Mouse (Mus musculus) layer of hippocampus, adult 6 months (tissue): ENCODE data around the gene Wdr72. TPM values are rescaled to one million over a fixed set of nuclear protein-coding genes. Genes with fewer than 3 reads are reported as not detected.

Source experiments
- long read RNA-seq, 2 experiments: library from polyadenylated mRNA; unstranded; transcript quantifications; one replicate each; pipeline ENCODE4 v2.0.0; 2019 to 2020
- polyA plus RNA-seq: library from polyadenylated mRNA; unstranded; fragments of <200 nt; fragmentation: Nextera tagmentation; gene quantifications from 2 replicates; pipeline ENCODE4 v1.2.3, GENCODE M21; 2021

Gene Wdr72
- polyA plus RNA-seq = 0.93 TPM in 1 of 2 replicates, not detected in the other
- long read RNA-seq, experiment 1 = 0 reads
- long read RNA-seq, experiment 2 = 0 reads

GRCm38 (mm10) chr9:74109761-74110460 is at the start of gene Wdr72:
TSS of gene Wdr72 (plus strand) at chr9:74110356.

Other genes starting within 250 kb of the Wdr72 start
- gene Unc13c, start 141.4 kb upstream of the Wdr72 start, polyA plus RNA-seq = 2.2 and 2.5 TPM in 2 replicates